8 mouse cellular contexts compared by ENCODE assay signal in genomic region chr13:63112598-63113372, GRCm38 (mm10).
DNase-seq lines count a peak whose midpoint lies in the region; ATAC-seq and TF ChIP-seq lines count a peak whose summit lies in the region.

No protein-coding gene starts in this region.

- H3K9ac ChIP-seq in hindbrain, postnatal 0 days (replicated peaks; ENCODE audit: low read length): no peak overlapping the region
- H3K9ac ChIP-seq in midbrain, postnatal 0 days (replicated peaks; ENCODE audit: low read length, poor library complexity, severe bottlenecking): no peak overlapping the region

- no peak overlapping the region for H3K4me3 ChIP-seq in layer of hippocampus, adult 2 months
- H3K4me3 ChIP-seq in hindbrain, postnatal 0 days (ENCODE audit: low read length): no peak overlapping the region
- no peak overlapping the region for H3K4me3 ChIP-seq in midbrain, postnatal 0 days (ENCODE audit: low read depth, low read length)

- no peaks in the 10 kb centered on the region for H3K36me3 ChIP-seq in hindbrain, postnatal 0 days (ENCODE audit: insufficient read depth, low read length)
- H3K36me3 ChIP-seq in midbrain, postnatal 0 days (ENCODE audit: insufficient read depth, low read length): no peaks in the 10 kb centered on the region

- H3K4me1 ChIP-seq in hindbrain, postnatal 0 days (ENCODE audit: insufficient read depth, low read length): no peaks in the 10 kb centered on the region
- peaks cover 8% of the 10 kb centered on the region; the same call in 1 of the 2 replicates for H3K4me1 ChIP-seq in midbrain, postnatal 0 days (ENCODE audit: insufficient read depth, low read length)

- H3K27me3 ChIP-seq in hindbrain, postnatal 0 days (ENCODE audit: insufficient read depth, low read length): no peaks in the 10 kb centered on the region
- H3K27me3 ChIP-seq in midbrain, postnatal 0 days (ENCODE audit: insufficient read depth, low read length): no peaks in the 10 kb centered on the region

- H3K9me3 ChIP-seq in hindbrain, postnatal 0 days (ENCODE audit: low read length): no peaks in the 10 kb centered on the region
- no peaks in the 10 kb centered on the region for H3K9me3 ChIP-seq in midbrain, postnatal 0 days (ENCODE audit: low read length)

- peak overlapping the region; percentile 74 for H3K27ac ChIP-seq in layer of hippocampus, adult 2 months
- peak overlapping the region; percentile 21; the same call in 1 of the 2 replicates for H3K27ac ChIP-seq in hindbrain, postnatal 0 days
- no peak overlapping the region for H3K27ac ChIP-seq in midbrain, postnatal 0 days (ENCODE audit: low read depth, low read length)

- TF ChIP-seq CTCF in layer of hippocampus, adult 2 months (conservative IDR thresholded peaks at IDR 0.05): no peak; the same call in 1 of the 2 replicates
- 0 out of 2 replicates have a peak, but pooled peaks have one; percentile 11 for TF ChIP-seq CTCF in hindbrain, postnatal 0 days (IDR thresholded peaks at IDR 0.05; ENCODE audit: low read depth)
- peak; percentile 29 for TF ChIP-seq CTCF in midbrain, postnatal 0 days (IDR thresholded peaks at IDR 0.05)

- no peak for DNase-seq in layer of hippocampus, adult 2 months (ENCODE audit: low spot score in 2 of 2)
- DNase-seq in layer of hippocampus, adult 18-20 months (ENCODE audit: low spot score in 2 of 2): no peak
- peak; percentile 33 for DNase-seq in hindbrain, postnatal 0 days (ENCODE audit: low spot score)
- peak; percentile 42 for DNase-seq in midbrain, postnatal 0 days (ENCODE audit: low spot score)
- no peak for DNase-seq in right cerebral cortex, postnatal 4 days
- no peak for DNase-seq in cerebellum, postnatal 10 days
- no peak for DNase-seq in adrenal gland, postnatal 36 days

- peak; percentile 15 for ATAC-seq in common myeloid progenitor, adult 5-6 weeks (replicated peaks; ENCODE audit: low read depth, poor library complexity, severe bottlenecking)
- 0 out of 2 replicates have a peak, but pooled peaks have one; percentile 24 for ATAC-seq in hindbrain, postnatal 0 days
- peak; percentile 60; the same call in 1 of the 2 replicates for ATAC-seq in midbrain, postnatal 0 days (ENCODE audit: low FRiP score)

- WGBS in hindbrain, postnatal 0 days: 47% methylated on average over 10 of the region's 10 CpGs
- 27% methylated on average over 10 of the region's 10 CpGs for WGBS in midbrain, postnatal 0 days

- H3K4me2 ChIP-seq in hindbrain, postnatal 0 days (ENCODE audit: low read depth, low read length): no peak overlapping the region
- no peak overlapping the region for H3K4me2 ChIP-seq in midbrain, postnatal 0 days (ENCODE audit: low read depth, low read length, poor library complexity, severe bottlenecking)

Comparison
In these comparisons a context has a peak if more than half of its experiments do, and no peak if none do; other contexts are left out.
1. DNase-seq: peak in hindbrain, postnatal 0 days (single experiment) and midbrain, postnatal 0 days (single experiment); none in layer of hippocampus, adult 2 months (0 of 2), layer of hippocampus, adult 18-20 months (0 of 2), right cerebral cortex, postnatal 4 days (single experiment), cerebellum, postnatal 10 days (0 of 2) and adrenal gland, postnatal 36 days (0 of 2).
2. Peak in every context shown above with its lines, with median percentiles within 50 percentile points of each other: ATAC-seq.